Mouse (Mus musculus) forebrain, postnatal 0 days (tissue): Measurements from ENCODE around the gene Kmt2d. TPM values are rescaled to one million over a fixed set of nuclear protein-coding genes. Genes with fewer than 3 reads are reported as not detected.
"Not testable (repeated sequence)": the region's sequence is repeated elsewhere in the genome, so short reads cannot be mapped to it uniquely, and the experiment has no call there.

Experiments used
- ATAC-seq: fragments of 200-750 bp; cut with Nextera tagmentation; 2 replicates; pipeline ENCODE4 v1.8.0; 2017; ENCODE audit warnings: mild to moderate bottlenecking, moderate library complexity
- DNase-seq: peaks from one replicate; pipeline ENCODE4 v3.0.0-alpha.2; 2015
- H3K27ac ChIP-seq: fragments of 300-500 bp; sonication (generic); 2 replicates; pipeline ENCODE4 v1.5.1; 2014; ENCODE audit warnings: low read depth, mild to moderate bottlenecking, antibody characterized with exemption, low read length, moderate library complexity, mixed read lengths
- H3K27me3 ChIP-seq: fragments of 300-500 bp; sonication (generic); 2 replicates; pipeline ENCODE4 v1.6.1; 2014; ENCODE audit warnings: mild to moderate bottlenecking, low read length, mixed read lengths; ENCODE audit not compliant: insufficient read depth
- H3K36me3 ChIP-seq: fragments of 300-500 bp; sonication (generic); 2 replicates; pipeline ENCODE4 v1.6.1; 2014; ENCODE audit warnings: mild to moderate bottlenecking, moderate library complexity; ENCODE audit not compliant: insufficient read depth
- H3K4me1 ChIP-seq: fragments of 300-500 bp; sonication (generic); 2 replicates; pipeline ENCODE4 v1.6.1; 2014; ENCODE audit warnings: antibody characterized with exemption; ENCODE audit not compliant: insufficient read depth
- H3K4me2 ChIP-seq: fragments of 300-500 bp; sonication (generic); 2 replicates; pipeline ENCODE4 v1.6.1; 2014; ENCODE audit warnings: low read depth, mild to moderate bottlenecking, moderate library complexity
- H3K4me3 ChIP-seq: fragments of 300-500 bp; sonication (generic); 2 replicates; pipeline ENCODE4 v1.5.1; 2014; ENCODE audit warnings: low read depth, low read length, mixed read lengths
- H3K9ac ChIP-seq: fragments of 300-500 bp; sonication (generic); 2 replicates; pipeline ENCODE4 v1.6.1; 2014; ENCODE audit warnings: mild to moderate bottlenecking
- H3K9me3 ChIP-seq: fragments of 300-500 bp; sonication (generic); 2 replicates; pipeline ENCODE4 v1.6.1; 2016; ENCODE audit warnings: low read length
- CTCF ChIP-seq: sonication (generic); IDR thresholded peaks from 2 replicates; pipeline ENCODE4 v1.5.1; 2016; ENCODE audit warnings: antibody characterized with exemption, control low read depth, low read depth
- WGBS: fragments of 180-500 bp; shearing (Covaris S2); extraction: QIAGEN DNeasy Blood & Tissue Kit; methylation state at CpG from one replicate; pipeline ENCODE4 v1.1.7; 2014; 5-methylcytosine and 5-hydroxymethylcytosine counted together
- polyA plus RNA-seq: library from polyadenylated mRNA; unstranded; fragments of >200 nt; fragmentation: Nextera tagmentation; extraction: Ambion mirVana; gene quantifications from 2 replicates; pipeline ENCODE4 v1.2.1, GENCODE M21; 2015
- total RNA-seq: library from RNA; depleted of rRNA; stranded (reverse); fragments of >200 nt; gene quantifications from 2 replicates; pipeline ENCODE4 v1.2.3, GENCODE M21; 2014

The Kmt2d gene
- total and polyA plus RNA-seq, 2 experiments from 2014 or later: 6.2 to 25.8 TPM

- WGBS: 86% methylated on average over 20 of the region's 20 CpGs
These were observed 58.1 kb downstream of the Kmt2d start for GRCm38 (mm10) chr15:98812741-98813424.

GRCm38 (mm10) chr15:98810212-98810611, 60.8 kb downstream of the Kmt2d start:
- not testable (repeated sequence) for DNase-seq, H3K4me3 ChIP-seq, ATAC-seq, H3K27ac ChIP-seq, H3K4me2 ChIP-seq, H3K9me3 ChIP-seq, H3K9ac ChIP-seq
- peaks cover 20% of the 10 kb centered on the region for H3K36me3 ChIP-seq
- 73% methylated on average over 6 of the region's 6 CpGs for WGBS
- peaks cover 41% of the 10 kb centered on the region for H3K27me3 ChIP-seq
- peaks cover 10% of the 10 kb centered on the region; the same call in 1 of the 2 replicates for H3K4me1 ChIP-seq

More at GRCm38 (mm10) chr15:98812741-98813424, 58.1 kb downstream of the Kmt2d start:
- Histone ChIP-seq H3K4me1 (peaks cover 10% of the 10 kb centered on the region; the same call in 1 of the 2 replicates), H3K9ac (no peak overlapping the region), H3K4me2 (no peak overlapping the region), H3K4me3 (no peak overlapping the region), H3K9me3 (no peaks in the 10 kb centered on the region), H3K36me3 (peaks cover 27% of the 10 kb centered on the region), H3K27me3 (peaks cover 22% of the 10 kb centered on the region), H3K27ac (no peak overlapping the region)
- no peak for TF ChIP-seq CTCF
- ATAC-seq (no peak), DNase-seq (no peak)

GRCm38 (mm10) chr15:98809390-98809789, 61.6 kb downstream of the Kmt2d start, which contains the start of gene Ddn:
Gene Ddn, minus strand, starts transcription at chr15:98809490.
- DNase-seq (no peak), ATAC-seq (no peak)
- H3K9ac ChIP-seq: peak within 1 kb of the TSS; percentile 52
- H3K4me3 ChIP-seq: peak within 1 kb of the TSS; percentile 44
- peak within 1 kb of the TSS; percentile 85 for H3K4me2 ChIP-seq
- 44% methylated on average over 3 of the region's 3 CpGs for WGBS
- H3K36me3 ChIP-seq: peaks cover 18% of the 10 kb centered on the region
- no peak for TF ChIP-seq CTCF
- peaks cover 10% of the 10 kb centered on the region; the same call in 1 of the 2 replicates for H3K4me1 ChIP-seq
- H3K9me3 ChIP-seq: no peaks in the 10 kb centered on the region
- peak within 1 kb of the TSS; percentile 72 for H3K27ac ChIP-seq
- peaks cover 49% of the 10 kb centered on the region for H3K27me3 ChIP-seq

- peak overlapping the region; percentile 44; the same call in 1 of the 2 replicates for H3K4me3 ChIP-seq
- DNase-seq (peak; percentile 76), ATAC-seq (peak; percentile 61)
- H3K9ac ChIP-seq: peak overlapping the region; percentile 52
- H3K4me2 ChIP-seq: peak overlapping the region; percentile 85
- WGBS: 5% methylated on average over 6 of the region's 6 CpGs
- peaks cover 54% of the 10 kb centered on the region for H3K27me3 ChIP-seq
- H3K4me1 ChIP-seq: peaks cover 10% of the 10 kb centered on the region; the same call in 1 of the 2 replicates
- H3K9me3 ChIP-seq: no peaks in the 10 kb centered on the region
- H3K36me3 ChIP-seq: peaks cover 11% of the 10 kb centered on the region
- no peak for TF ChIP-seq CTCF
- peak overlapping the region; percentile 72 for H3K27ac ChIP-seq
These were observed 62.3 kb downstream of the Kmt2d start for GRCm38 (mm10) chr15:98808651-98809134.

GRCm38 (mm10) chr15:98807895-98808650, 62.9 kb downstream of the Kmt2d start:
- TF ChIP-seq CTCF: peak; percentile 18; the same call in 1 of the 2 replicates
- H3K4me1 ChIP-seq: peaks cover 10% of the 10 kb centered on the region; the same call in 1 of the 2 replicates
- WGBS: 1% methylated on average over 34 of the region's 34 CpGs

GRCm38 (mm10) chr15:98806809-98807770, 63.9 kb downstream of the Kmt2d start:
- peak overlapping the region; percentile 85 for H3K4me2 ChIP-seq
- H3K36me3 ChIP-seq: no peaks in the 10 kb centered on the region
- H3K9ac ChIP-seq: peak overlapping the region; percentile 52
- H3K27me3 ChIP-seq: peaks cover 69% of the 10 kb centered on the region
- peak overlapping the region; percentile 44 for H3K4me3 ChIP-seq
- peaks cover 10% of the 10 kb centered on the region; the same call in 1 of the 2 replicates for H3K4me1 ChIP-seq
- DNase-seq: no peak
- H3K27ac ChIP-seq: no peak overlapping the region
- 2% methylated on average over 57 of the region's 58 CpGs for WGBS
- no peak for TF ChIP-seq CTCF
- H3K9me3 ChIP-seq: no peaks in the 10 kb centered on the region
- no peak for ATAC-seq

More at GRCm38 (mm10) chr15:98807895-98808650, 62.9 kb downstream of the Kmt2d start:
- H3K4me3 ChIP-seq: peak overlapping the region; percentile 44
- peaks cover 6% of the 10 kb centered on the region for H3K36me3 ChIP-seq
- peak overlapping the region; percentile 85 for H3K4me2 ChIP-seq
- no peaks in the 10 kb centered on the region for H3K9me3 ChIP-seq
- peak; percentile 77 for ATAC-seq
- peak overlapping the region; percentile 52 for H3K9ac ChIP-seq
- peak; percentile 89 for DNase-seq
- H3K27ac ChIP-seq: peak overlapping the region; percentile 72
- peaks cover 60% of the 10 kb centered on the region for H3K27me3 ChIP-seq
